Mouse (Mus musculus): ENCODE measurements around the gene Pim2. TPM values are rescaled to one million over a fixed set of nuclear protein-coding genes. Genes with fewer than 3 reads are reported as not detected.
"Not testable (repeated sequence)": the region's sequence is repeated elsewhere in the genome, so short reads cannot be mapped to it uniquely, and the experiment has no call there.

The Pim2 gene
- polyA plus RNA-seq, 1 experiment from 2014 or later = 20.7 TPM

DNA sequence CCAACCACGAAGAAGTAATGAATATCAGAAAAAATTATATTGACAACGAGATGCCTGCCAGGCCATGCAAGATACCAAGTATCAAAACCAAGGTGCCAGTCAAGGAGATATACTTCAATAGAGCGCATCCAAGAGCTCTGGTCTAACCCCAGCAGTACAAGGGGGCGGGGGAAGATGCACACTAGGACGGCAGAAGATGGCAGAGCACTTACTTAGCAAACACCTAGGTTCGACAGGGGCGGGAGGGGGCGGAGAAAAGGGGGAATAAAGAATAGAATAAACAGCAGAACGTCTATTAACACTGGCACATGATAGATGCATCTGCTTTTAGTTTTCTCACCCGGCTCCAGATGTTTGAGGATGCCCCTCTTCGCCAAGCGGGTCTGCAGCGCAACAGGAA is 20.1 kb downstream of the Pim2 start:
- Histone ChIP-seq H3K4me3 (ENCODE audit: low read depth, low read length) (peak overlapping the region; percentile 46), H3K4me2 (ENCODE audit: low read depth, low read length) (peak overlapping the region; percentile 53), H3K9me3 (ENCODE audit: control insufficient read depth, low read length) (no peaks in the 10 kb centered on the region), H3K4me1 (ENCODE audit: control insufficient read depth, insufficient read depth, low read length) (peaks cover 6% of the 10 kb centered on the region; the same call in 1 of the 2 replicates), H3K36me3 (ENCODE audit: control insufficient read depth, insufficient read depth, low read length) (0 out of 2 replicates have a peak, but pooled peaks cover 3% of the 10 kb centered on the region), H3K27ac (ENCODE audit: low read depth, low read length) (no peak overlapping the region), H3K9ac (replicated peaks; ENCODE audit: low read depth, low read length) (peak overlapping the region; percentile 35; the same call in 1 of the 2 replicates), H3K27me3 (ENCODE audit: control insufficient read depth, insufficient read depth, low read length) (no peaks in the 10 kb centered on the region)
- no peak for ATAC-seq (ENCODE audit: low read depth)
- WGBS = 34% methylated on average over 13 of the region's 13 CpGs

- H3K9ac ChIP-seq (replicated peaks; ENCODE audit: low read depth, low read length) = peak within 1 kb of the TSS; percentile 62
- WGBS = 11% methylated on average over 55 of the region's 62 CpGs
These were observed 21.1 kb downstream of the Pim2 start, which contains the start of the genes Pqbp1 and Timm17b for GRCm38 (mm10) chrX:7898880-7899874. TSS of gene Pqbp1 (minus strand) at chrX:7899269. TSS of gene Timm17b (plus strand) at chrX:7899357.

DNA sequence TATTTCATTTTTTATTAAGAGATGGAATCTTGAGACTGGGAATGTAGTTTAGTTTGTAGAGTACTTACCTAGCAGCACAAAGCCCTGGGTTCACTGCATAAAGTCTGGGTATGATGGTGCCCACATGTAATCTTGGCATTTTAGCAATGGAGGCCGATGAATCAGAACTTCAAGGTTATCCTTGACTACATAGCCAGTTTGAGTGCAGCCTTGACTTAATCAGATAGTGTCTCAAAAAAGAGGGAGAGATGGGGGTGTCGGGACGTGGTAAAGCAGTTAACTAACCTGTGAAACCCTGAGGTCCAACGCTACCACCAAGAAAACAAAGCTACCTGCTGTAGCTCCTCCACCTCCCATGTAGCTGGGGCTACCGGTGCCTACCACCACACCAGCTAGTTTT is 26.4 kb downstream of the Pim2 start:
- Histone ChIP-seq H3K36me3 (ENCODE audit: control insufficient read depth, insufficient read depth, low read length) (no peaks in the 10 kb centered on the region), H3K9ac (replicated peaks; ENCODE audit: low read depth, low read length) (no peak overlapping the region), H3K4me2 (ENCODE audit: low read depth, low read length) (no peak overlapping the region), H3K4me1 (ENCODE audit: control insufficient read depth, insufficient read depth, low read length) (no peaks in the 10 kb centered on the region), H3K4me3 (ENCODE audit: low read depth, low read length) (no peak overlapping the region), H3K9me3 (ENCODE audit: control insufficient read depth, low read length) (no peaks in the 10 kb centered on the region), H3K27ac (ENCODE audit: low read depth, low read length) (no peak overlapping the region), H3K27me3 (ENCODE audit: control insufficient read depth, insufficient read depth, low read length) (no peaks in the 10 kb centered on the region)
- WGBS = 93% methylated on average over 5 of the region's 5 CpGs
- ATAC-seq (ENCODE audit: low read depth) = no peak

More at GRCm38 (mm10) chrX:7898880-7899874, 21.1 kb downstream of the Pim2 start, which contains the start of the genes Pqbp1 and Timm17b:
- 0 out of 2 replicates have a peak, but pooled peaks cover 3% of the 10 kb centered on the region for H3K36me3 ChIP-seq (ENCODE audit: control insufficient read depth, insufficient read depth, low read length)
- H3K9me3 ChIP-seq (ENCODE audit: control insufficient read depth, low read length) = no peaks in the 10 kb centered on the region
- H3K4me2 ChIP-seq (ENCODE audit: low read depth, low read length) = peak within 1 kb of the TSS; percentile 53
- peak; percentile 98 for ATAC-seq (ENCODE audit: low read depth)
- peak within 1 kb of the TSS; percentile 88 for H3K27ac ChIP-seq (ENCODE audit: low read depth, low read length)
- H3K4me1 ChIP-seq (ENCODE audit: control insufficient read depth, insufficient read depth, low read length) = peaks cover 6% of the 10 kb centered on the region; the same call in 1 of the 2 replicates
- H3K27me3 ChIP-seq (ENCODE audit: control insufficient read depth, insufficient read depth, low read length) = no peaks in the 10 kb centered on the region
- H3K4me3 ChIP-seq (ENCODE audit: low read depth, low read length) = peak within 1 kb of the TSS; percentile 46

DNA sequence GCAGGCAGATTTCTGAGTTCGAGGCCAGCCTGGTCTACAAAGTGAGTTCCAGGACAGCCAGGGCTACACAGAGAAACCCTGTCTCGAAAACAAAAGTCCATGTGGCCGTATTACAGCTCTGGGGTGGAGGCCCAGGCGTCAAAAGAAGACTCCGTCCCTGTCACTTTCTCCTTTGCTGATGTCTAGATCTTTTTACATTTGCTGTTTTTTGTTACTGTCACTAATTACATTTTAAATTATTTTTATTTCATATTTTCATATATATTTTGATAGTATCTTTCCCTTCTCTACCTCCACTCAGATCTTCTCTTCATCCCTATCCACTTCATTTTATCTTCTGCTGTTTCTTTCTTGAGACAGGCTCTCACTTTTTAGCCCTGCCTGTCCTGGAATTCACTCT is 29.7 kb downstream of the Pim2 start, which contains the start of gene Gm10491:
Gene Gm10491 (minus strand): TSS at position 101 of the 400 bp plus-strand sequence.
- Histone ChIP-seq H3K36me3 (ENCODE audit: control insufficient read depth, insufficient read depth, low read length) (no peaks in the 10 kb centered on the region), H3K4me2 (ENCODE audit: low read depth, low read length) (no peak within 1 kb of the TSS), H3K9me3 (ENCODE audit: control insufficient read depth, low read length) (no peaks in the 10 kb centered on the region), H3K27ac (ENCODE audit: low read depth, low read length) (no peak within 1 kb of the TSS), H3K27me3 (ENCODE audit: control insufficient read depth, insufficient read depth, low read length) (no peaks in the 10 kb centered on the region), H3K9ac (replicated peaks; ENCODE audit: low read depth, low read length) (no peak within 1 kb of the TSS), H3K4me1 (ENCODE audit: control insufficient read depth, insufficient read depth, low read length) (no peaks in the 10 kb centered on the region), H3K4me3 (ENCODE audit: low read depth, low read length) (no peak within 1 kb of the TSS)
- WGBS = 93% methylated on average over 5 of the region's 5 CpGs
- no peak for ATAC-seq (ENCODE audit: low read depth)

DNA sequence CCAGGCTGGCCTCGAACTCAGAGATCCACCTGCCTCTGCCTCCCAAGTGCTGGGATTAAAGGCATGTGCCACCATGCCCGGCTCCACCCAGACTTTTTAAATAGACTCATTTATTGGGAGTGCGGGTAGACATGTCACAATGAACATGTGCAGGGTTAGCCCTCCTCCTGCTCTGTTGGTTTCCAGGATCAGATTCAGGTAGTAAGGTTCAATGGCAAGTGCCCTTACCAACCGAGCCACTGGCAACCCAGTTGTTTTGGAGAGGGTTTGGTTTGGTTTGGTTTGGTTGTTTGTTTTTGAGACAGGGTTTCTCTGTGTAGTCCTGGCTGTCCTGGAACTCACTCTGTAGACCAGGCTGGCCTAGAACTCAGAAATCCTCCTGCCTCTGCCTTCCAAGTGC is 31.2 kb downstream of the Pim2 start, which contains the start of gene Gm10490:
Gene Gm10490 (plus strand): TSS at position 301 of the 400 bp plus-strand sequence.
- not testable (repeated sequence) for H3K27ac ChIP-seq (ENCODE audit: low read depth, low read length); H3K27me3 ChIP-seq (ENCODE audit: control insufficient read depth, insufficient read depth, low read length); ATAC-seq (ENCODE audit: low read depth); H3K9me3 ChIP-seq (ENCODE audit: control insufficient read depth, low read length); H3K4me1 ChIP-seq (ENCODE audit: control insufficient read depth, insufficient read depth, low read length); H3K9ac ChIP-seq (replicated peaks; ENCODE audit: low read depth, low read length); H3K4me2 ChIP-seq (ENCODE audit: low read depth, low read length); H3K4me3 ChIP-seq (ENCODE audit: low read depth, low read length); H3K36me3 ChIP-seq (ENCODE audit: control insufficient read depth, insufficient read depth, low read length)
- 92% methylated on average over 4 of the region's 4 CpGs for WGBS

DNA sequence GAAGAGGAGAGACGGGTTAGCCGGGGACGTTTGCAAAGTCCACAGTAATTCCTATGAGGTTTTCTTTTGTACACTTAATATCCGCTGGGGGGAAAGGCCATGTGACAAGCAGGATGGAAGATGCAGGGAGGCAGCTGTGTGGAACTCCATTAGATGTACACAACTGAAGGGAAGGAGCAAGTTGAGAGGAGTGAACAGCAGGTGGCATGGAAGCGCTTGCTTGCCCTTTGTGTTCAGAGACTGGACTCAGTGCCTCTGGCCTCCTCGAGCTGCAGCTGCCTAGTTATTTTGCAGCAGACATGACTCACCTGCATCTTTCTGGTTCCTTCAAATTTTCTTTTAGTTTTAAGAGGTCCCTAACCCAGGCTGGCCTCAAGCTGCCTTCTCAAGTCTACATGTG is 32.4 kb downstream of the Pim2 start:
- Histone ChIP-seq H3K4me3 (ENCODE audit: low read depth, low read length) (no peak overlapping the region), H3K27me3 (ENCODE audit: control insufficient read depth, insufficient read depth, low read length) (no peaks in the 10 kb centered on the region), H3K9me3 (ENCODE audit: control insufficient read depth, low read length) (no peaks in the 10 kb centered on the region), H3K36me3 (ENCODE audit: control insufficient read depth, insufficient read depth, low read length) (no peaks in the 10 kb centered on the region), H3K4me1 (ENCODE audit: control insufficient read depth, insufficient read depth, low read length) (no peaks in the 10 kb centered on the region), H3K4me2 (ENCODE audit: low read depth, low read length) (no peak overlapping the region), H3K9ac (replicated peaks; ENCODE audit: low read depth, low read length) (no peak overlapping the region), H3K27ac (ENCODE audit: low read depth, low read length) (no peak overlapping the region)
- ATAC-seq (ENCODE audit: low read depth) = no peak
- WGBS = 52% methylated on average over 6 of the region's 6 CpGs

- H3K27me3 ChIP-seq (ENCODE audit: control insufficient read depth, insufficient read depth, low read length); ATAC-seq (ENCODE audit: low read depth); H3K4me1 ChIP-seq (ENCODE audit: control insufficient read depth, insufficient read depth, low read length); H3K9me3 ChIP-seq (ENCODE audit: control insufficient read depth, low read length); H3K9ac ChIP-seq (replicated peaks; ENCODE audit: low read depth, low read length); H3K36me3 ChIP-seq (ENCODE audit: control insufficient read depth, insufficient read depth, low read length); H3K4me3 ChIP-seq (ENCODE audit: low read depth, low read length); H3K27ac ChIP-seq (ENCODE audit: low read depth, low read length); H3K4me2 ChIP-seq (ENCODE audit: low read depth, low read length): not testable (repeated sequence)
- WGBS = 24% methylated on average over 3 of the region's 3 CpGs
These were observed 37.6 kb downstream of the Pim2 start for GRCm38 (mm10) chrX:7915669-7916068.

DNA sequence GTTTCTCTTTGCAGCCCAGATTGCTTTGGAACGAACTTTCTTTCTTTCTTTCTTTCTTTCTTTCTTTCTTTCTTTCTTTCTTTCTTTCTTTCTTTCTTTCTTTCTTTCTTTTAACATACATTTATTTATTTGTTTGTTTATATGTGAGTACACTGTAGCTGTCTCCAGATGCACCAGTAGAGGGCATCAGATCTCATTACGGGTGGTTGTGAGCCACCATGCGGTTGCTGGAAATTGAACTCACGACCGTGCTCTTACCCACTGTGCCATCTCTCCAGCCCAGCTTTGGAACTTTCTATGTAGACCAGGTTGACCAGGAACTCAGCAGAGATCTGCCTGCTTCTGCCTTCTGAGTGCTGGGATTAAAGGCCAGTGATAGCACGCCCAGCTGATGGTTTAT is 39.9 kb downstream of the Pim2 start:
- WGBS = 78% methylated on average over 6 of the region's 6 CpGs

More for the DNA sequence above, 39.9 kb downstream of the Pim2 start:
- H3K4me3 ChIP-seq (ENCODE audit: low read depth, low read length); H3K9ac ChIP-seq (replicated peaks; ENCODE audit: low read depth, low read length); H3K27me3 ChIP-seq (ENCODE audit: control insufficient read depth, insufficient read depth, low read length); ATAC-seq (ENCODE audit: low read depth); H3K4me2 ChIP-seq (ENCODE audit: low read depth, low read length); H3K4me1 ChIP-seq (ENCODE audit: control insufficient read depth, insufficient read depth, low read length); H3K27ac ChIP-seq (ENCODE audit: low read depth, low read length); H3K36me3 ChIP-seq (ENCODE audit: control insufficient read depth, insufficient read depth, low read length); H3K9me3 ChIP-seq (ENCODE audit: control insufficient read depth, low read length): not testable (repeated sequence)
